Mouse (Mus musculus): ENCODE data around the gene Qrich1.

Gene Qrich1

GRCm38 (mm10) chr9:108489215-108489614 lies 27.4 kb upstream of the Qrich1 start:
- POLR2A ChIA-PET: interaction anchor here in 2 of 4 experiments (0.8 to 8.3 kb wide), 12 partner anchors 9 to 71 kb away, joined by 3 to 70 read pairs (median 8); partner anchors contain the start of genes Lamb2 (in 2 of the 2), Qars (in 2 of the 2), Impdh2 (in 1 of the 2) and Qrich1 (in 1 of the 2)
- CTCF ChIA-PET: interaction anchor here in 1 of 4 experiments (2.8 kb wide), 1 partner anchor 37 kb away, joined by 8 read pairs; no protein-coding TSS in a partner anchor

- CTCF ChIA-PET: interaction anchor here (0.6 to 2.8 kb wide), 11 partner anchors 20 to 364 kb away, joined by 3 to 12 read pairs (median 3); partner anchors contain the start of genes 1700102P08Rik (in 1 of the 4), Ndufaf3 (in 1 of the 4) and Wdr6 (in 1 of the 4)
- POLR2A ChIA-PET: interaction anchor here (0.7 to 8.3 kb wide), 70 partner anchors 9 to 502 kb away, joined by 3 to 70 read pairs (median 5); partner anchors contain the start of genes Lamb2 (in 4 of the 4), Qars (in 4 of the 4), Qrich1 (in 4 of the 4) and Dalrd3 (in 3 of the 4)
Measured at GRCm38 (mm10) chr9:108489702-108490558, 26.7 kb upstream of the Qrich1 start.

GRCm38 (mm10) chr9:108490559-108491285 lies 25.9 kb upstream of the Qrich1 start, which contains the start of gene Usp19:
Gene Usp19 (plus strand): TSS chr9:108490602.
- ChIA-PET CTCF (interaction anchor here in 3 of 4 experiments (0.6 to 2.8 kb wide), 11 partner anchors 9 to 363 kb away, joined by 3 to 9 read pairs (median 3); partner anchors contain the start of genes 1700102P08Rik (in 1 of the 3), Ndufaf3 (in 1 of the 3) and Wdr6 (in 1 of the 3)), POLR2A (interaction anchor here (0.6 to 8.3 kb wide), 70 partner anchors 9 to 501 kb away, joined by 3 to 70 read pairs (median 5); partner anchors contain the start of genes Lamb2 (in 4 of the 4), Qars (in 4 of the 4), Qrich1 (in 4 of the 4) and Dalrd3 (in 3 of the 4))

- ChIA-PET POLR2A (interaction anchor here in 3 of 4 experiments (1.0 to 8.3 kb wide), 15 partner anchors 9 to 180 kb away, joined by 3 to 70 read pairs (median 9); partner anchors contain the start of genes Lamb2 (in 2 of the 3), Qars (in 2 of the 3), Qrich1 (in 2 of the 3) and Ndufaf3 (in 1 of the 3)), CTCF (interaction anchor here in 2 of 4 experiments (1.2 to 2.8 kb wide), 3 partner anchors 8 to 39 kb away, joined by 3 to 8 read pairs (median 3); no protein-coding TSS in a partner anchor)
Measured at GRCm38 (mm10) chr9:108491286-108491580, 25.4 kb upstream of the Qrich1 start.

GRCm38 (mm10) chr9:108492043-108492750 lies 24.4 kb upstream of the Qrich1 start:
- POLR2A ChIA-PET: interaction anchor here in 3 of 4 experiments (0.5 to 8.3 kb wide), 12 partner anchors 8 to 181 kb away, joined by 3 to 70 read pairs (median 5); partner anchors contain the start of genes Qars (in 2 of the 3), Qrich1 (in 2 of the 3) and Lamb2 (in 1 of the 3)
- CTCF ChIA-PET: no interaction called here

GRCm38 (mm10) chr9:108493246-108493645 lies 23.4 kb upstream of the Qrich1 start:
- ChIA-PET POLR2A (interaction anchor here in 3 of 4 experiments (0.5 to 8.3 kb wide), 10 partner anchors 11 to 67 kb away, joined by 3 to 70 read pairs (median 6); partner anchors contain the start of genes Qrich1 (in 2 of the 3), Impdh2 (in 1 of the 3), Lamb2 (in 1 of the 3) and Qars (in 1 of the 3)), CTCF (interaction anchor here in 2 of 4 experiments (0.6 to 0.7 kb wide), 2 partner anchors 32 to 97 kb away, joined by 3 read pairs; no protein-coding TSS in a partner anchor)

- POLR2A ChIA-PET: interaction anchor here (0.5 to 8.3 kb wide), 17 partner anchors 10 to 150 kb away, joined by 3 to 70 read pairs (median 5); partner anchors contain the start of genes Qars (in 3 of the 4), Qrich1 (in 3 of the 4), Impdh2 (in 2 of the 4) and Lamb2 (in 2 of the 4)
- CTCF ChIA-PET: interaction anchor here in 1 of 4 experiments (0.6 kb wide), 1 partner anchor 208 kb away, joined by 3 read pairs; no protein-coding TSS in a partner anchor
Measured at GRCm38 (mm10) chr9:108494146-108494825, 22.3 kb upstream of the Qrich1 start.

- CTCF ChIA-PET: no interaction called here
Measured at GRCm38 (mm10) chr9:108494905-108495304, 21.7 kb upstream of the Qrich1 start.

GRCm38 (mm10) chr9:108499231-108499630 lies 17.4 kb upstream of the Qrich1 start:
- POLR2A ChIA-PET: interaction anchor here in 2 of 4 experiments (1.0 to 2.9 kb wide), 8 partner anchors 8 to 193 kb away, joined by 3 to 15 read pairs (median 4); partner anchors contain the start of genes Qars (in 2 of the 2), Qrich1 (in 1 of the 2), Rhoa (in 1 of the 2) and Tcta (in 1 of the 2)
- CTCF ChIA-PET: interaction anchor here in 2 of 4 experiments (0.5 to 1.0 kb wide), 2 partner anchors 8 to 137 kb away, joined by 3 to 5 read pairs; partner anchors contain the start of gene Usp19 (in 1 of the 2)

More at GRCm38 (mm10) chr9:108494905-108495304, 21.7 kb upstream of the Qrich1 start:
- POLR2A ChIA-PET: interaction anchor here (1.0 to 8.3 kb wide), 13 partner anchors 10 to 41 kb away, joined by 3 to 70 read pairs (median 7); partner anchors contain the start of genes Qars (in 3 of the 4), Qrich1 (in 3 of the 4) and Lamb2 (in 2 of the 4)

GRCm38 (mm10) chr9:108499943-108500342 lies 16.7 kb upstream of the Qrich1 start:
- ChIA-PET CTCF (interaction anchor here in 1 of 4 experiments (1.0 kb wide), 1 partner anchor 9 kb away, joined by 3 read pairs; the partner anchor contains the start of gene Usp19), POLR2A (interaction anchor here in 2 of 4 experiments (1.0 to 2.9 kb wide), 7 partner anchors 8 to 36 kb away, joined by 3 to 15 read pairs (median 4); partner anchors contain the start of genes Qrich1 (in 2 of the 2), Qars (in 1 of the 2) and Usp19 (in 1 of the 2))

GRCm38 (mm10) chr9:108506901-108507300 lies 9.7 kb upstream of the Qrich1 start:
- ChIA-PET CTCF (interaction anchor here in 1 of 4 experiments (0.8 to 1.2 kb wide), 2 partner anchors 10 to 136 kb away, joined by 3 to 6 read pairs; partner anchors contain the start of gene Qrich1), POLR2A (interaction anchor here (0.6 to 4.3 kb wide), 26 partner anchors 8 to 169 kb away, joined by 3 to 124 read pairs (median 8); partner anchors contain the start of genes Qrich1 (in 4 of the 4), Usp19 (in 3 of the 4), Dalrd3 (in 2 of the 4) and Lamb2 (in 2 of the 4))

GRCm38 (mm10) chr9:108507619-108508434 lies 8.8 kb upstream of the Qrich1 start, which contains the start of gene Qars:
Gene Qars (plus strand): TSS chr9:108507706.
- POLR2A ChIA-PET: interaction anchor here (0.6 to 4.3 kb wide), 65 partner anchors 9 to 414 kb away, joined by 3 to 124 read pairs (median 4); partner anchors contain the start of genes Qrich1 (in 4 of the 4), Usp19 (in 4 of the 4), Impdh2 (in 3 of the 4) and Amt (in 2 of the 4)
- CTCF ChIA-PET: interaction anchor here (0.6 to 1.2 kb wide), 6 partner anchors 9 to 305 kb away, joined by 3 to 6 read pairs (median 4); partner anchors contain the start of gene Qrich1 (in 2 of the 4)

- CTCF ChIA-PET: interaction anchor here in 1 of 4 experiments (0.6 kb wide), 1 partner anchor 35 kb away, joined by 3 read pairs; no protein-coding TSS in a partner anchor
- POLR2A ChIA-PET: interaction anchor here in 3 of 4 experiments (0.6 to 4.3 kb wide), 25 partner anchors 9 to 865 kb away, joined by 3 to 124 read pairs (median 8); partner anchors contain the start of genes Qrich1 (in 3 of the 3), Usp19 (in 3 of the 3), Ndufaf3 (in 2 of the 3) and 1700102P08Rik (in 1 of the 3)
Measured at GRCm38 (mm10) chr9:108508776-108509175, 7.8 kb upstream of the Qrich1 start.
